Mouse (Mus musculus) left cerebral cortex, adult 9 months (tissue): ENCODE measurements around the gene Fam50a.

ENCODE experiments used
- DNase-seq, 2 experiments: peaks; one replicate each; pipeline ENCODE4 v3.0.0; 2022; ENCODE audit warnings: low spot score in 2 of 2

Fam50a gene

GRCm38 (mm10) chrX:74312540-74313464 lies at the start of gene Fam50a:
TSS of gene Fam50a (plus strand) at chrX:74313033.
- DNase-seq, result peak; percentile 80 to 89

- DNase-seq, result no peak
Observed at GRCm38 (mm10) chrX:74269736-74270061, 43.1 kb upstream of the Fam50a start.

- DNase-seq, result peak; percentile 94 to 95
Observed at GRCm38 (mm10) chrX:74270062-74270901, 42.6 kb upstream of the Fam50a start, which contains the start of gene Rpl10. TSS of gene Rpl10 (plus strand) at chrX:74270812.

GRCm38 (mm10) chrX:74270902-74271551 lies 41.8 kb upstream of the Fam50a start:
- peak in 1 of 2 experiments; percentile 20 for DNase-seq

- no peak for DNase-seq
Observed at GRCm38 (mm10) chrX:74273422-74274322, 39.2 kb upstream of the Fam50a start.

- no peak for DNase-seq
Observed at GRCm38 (mm10) chrX:74277916-74278315, 34.9 kb upstream of the Fam50a start.

- DNase-seq, result no peak
Observed at GRCm38 (mm10) chrX:74281041-74281731, 31.6 kb upstream of the Fam50a start.

- DNase-seq, result peak in 1 of 2 experiments; percentile 59
Observed at GRCm38 (mm10) chrX:74281732-74282394, 31.0 kb upstream of the Fam50a start, which contains the start of the genes Taz and Dnase1l1. TSS of gene Taz (plus strand) at chrX:74281912. TSS of gene Dnase1l1 (minus strand) at chrX:74282337.

GRCm38 (mm10) chrX:74282395-74283091 lies 30.3 kb upstream of the Fam50a start:
- DNase-seq, result peak; percentile 70 to 86

GRCm38 (mm10) chrX:74283092-74283437 lies 29.8 kb upstream of the Fam50a start:
- no peak for DNase-seq

- DNase-seq, result no peak
Observed at GRCm38 (mm10) chrX:74293431-74293830, 19.4 kb upstream of the Fam50a start.

GRCm38 (mm10) chrX:74296538-74297448 lies 16.0 kb upstream of the Fam50a start, which contains the start of gene Atp6ap1:
TSS of gene Atp6ap1 (plus strand) at chrX:74297097.
- peak; percentile 92 to 95 for DNase-seq

GRCm38 (mm10) chrX:74298348-74298747 lies 14.5 kb upstream of the Fam50a start:
- DNase-seq, result no peak

- DNase-seq, result no peak
Observed at GRCm38 (mm10) chrX:74299721-74300120, 13.1 kb upstream of the Fam50a start.

- peak; percentile 42 to 66 for DNase-seq
Observed at GRCm38 (mm10) chrX:74304867-74305700, 7.7 kb upstream of the Fam50a start, which contains the start of gene Gdi1. TSS of gene Gdi1 (plus strand) at chrX:74304998.

- DNase-seq, result peak in 1 of 2 experiments; percentile 40
Observed at GRCm38 (mm10) chrX:74328725-74329161, 15.9 kb downstream of the Fam50a start, which contains the start of gene Plxna3. TSS of gene Plxna3 (plus strand) at chrX:74329066.

- no peak for DNase-seq
Observed at GRCm38 (mm10) chrX:74329215-74329671, 16.4 kb downstream of the Fam50a start.
